Mouse (Mus musculus): Measurements from ENCODE around the gene Neurod2.

GRCm38 (mm10) chr11:98339071-98339501, 9.6 kb upstream of the Neurod2 start:
- TF ChIP-seq CTCF (IDR thresholded peaks at IDR 0.05; ENCODE audit: borderline replicate concordance, insufficient read depth, low read length): no peak
- TF ChIP-seq POLR2A (IDR thresholded peaks at IDR 0.05; ENCODE audit: low read depth, low read length): no peak

All from embryonic fibroblast, embryonic 13.5 days (primary cell).